8 mouse cellular contexts compared by ENCODE assay signal in genomic region chr11:68502902-68503629, GRCm38 (mm10). TPM values are rescaled to one million over a fixed set of nuclear protein-coding genes. Genes with fewer than 3 reads are reported as not detected.
DNase-seq lines count a peak whose midpoint lies in the region; ATAC-seq and TF ChIP-seq lines count a peak whose summit lies in the region.

Gene Pik3r6 (plus strand): TSS chr11:68503019.

- TF ChIP-seq RAD21 in MEL (IDR thresholded peaks at IDR 0.05; ENCODE audit: low read depth, low read length): no peak

- peak within 1 kb of the TSS; percentile 21 for H3K4me2 ChIP-seq in embryonic facial prominence, embryonic 13.5 days
- peak within 1 kb of the TSS; percentile 47 for H3K4me2 ChIP-seq in lung, postnatal 0 days (replicated peaks; ENCODE audit: low read depth, low read length)

- DNase-seq in MEL (ENCODE audit: low read depth, low spot score): peak; percentile 41
- DNase-seq in kidney, adult 2 months: peak; percentile 66
- peak; percentile 67 for DNase-seq in lung, postnatal 0 days (ENCODE audit: low spot score)
- DNase-seq in urinary bladder, postnatal 25 days (ENCODE audit: low spot score): no peak
- no peak for DNase-seq in embryo, embryonic 11 days
- no peak for DNase-seq in gastrocnemius, adult 8-10 months (ENCODE audit: low spot score in 2 of 2)
- no peak for DNase-seq in thymus, adult 18-20 months

- no peak for TF ChIP-seq CTCF in MEL (IDR thresholded peaks at IDR 0.05 in 2 of 3, conservative IDR thresholded peaks at IDR 0.05 in 1 of 3; ENCODE audit: control insufficient read depth in 1 of 3, insufficient read depth in 1 of 3, low read depth in 2 of 3, low read length in 3 of 3, poor library complexity in 1 of 3, severe bottlenecking in 1 of 3)
- TF ChIP-seq CTCF in kidney, adult 2 months (conservative IDR thresholded peaks at IDR 0.05; ENCODE audit: insufficient read depth, insufficient read length, low read depth, low read length): no peak
- no peak for TF ChIP-seq CTCF in lung, postnatal 0 days (IDR thresholded peaks at IDR 0.05)

- no peaks in the 10 kb centered on the region for H3K27me3 ChIP-seq in MEL (ENCODE audit: control insufficient read depth in 1 of 2, insufficient read depth in 2 of 2, low read length in 2 of 2)
- no peaks in the 10 kb centered on the region for H3K27me3 ChIP-seq in embryonic facial prominence, embryonic 13.5 days
- H3K27me3 ChIP-seq in kidney, adult 2 months (replicated peaks; ENCODE audit: control insufficient read depth, insufficient read depth, low read length): no peaks in the 10 kb centered on the region
- H3K27me3 ChIP-seq in lung, postnatal 0 days (replicated peaks; ENCODE audit: insufficient read depth, low read length): no peaks in the 10 kb centered on the region

- H3K4me3 ChIP-seq in MEL (ENCODE audit: control insufficient read depth in 1 of 2, insufficient read depth in 1 of 2, low read depth in 2 of 2, low read length in 2 of 2): no peak within 1 kb of the TSS
- no peak within 1 kb of the TSS for H3K4me3 ChIP-seq in embryonic facial prominence, embryonic 13.5 days
- H3K4me3 ChIP-seq in kidney, adult 2 months (ENCODE audit: insufficient read depth, low read depth, low read length): peak within 1 kb of the TSS; percentile 55
- peak within 1 kb of the TSS; percentile 26; the same call in 1 of the 2 replicates for H3K4me3 ChIP-seq in lung, postnatal 0 days (ENCODE audit: low read depth, low read length)

- H3K9ac ChIP-seq in MEL (ENCODE audit: control insufficient read depth, low read depth, low read length, poor library complexity, severe bottlenecking): no peak within 1 kb of the TSS
- H3K9ac ChIP-seq in embryonic facial prominence, embryonic 13.5 days: no peak within 1 kb of the TSS
- H3K9ac ChIP-seq in lung, postnatal 0 days (replicated peaks; ENCODE audit: low read depth): no peak within 1 kb of the TSS

- ATAC-seq in embryonic facial prominence, embryonic 13.5 days (ENCODE audit: insufficient number of reproducible peaks, insufficient read depth, low FRiP score, low TSS enrichment, low read depth): no peak
- peak; percentile 70 for ATAC-seq in lung, postnatal 0 days

- H3K79me2 ChIP-seq in MEL (ENCODE audit: control insufficient read depth, insufficient read depth, low read length, poor library complexity): no peaks in the 10 kb centered on the region

- peaks cover 0 to 25% of the 10 kb centered on the region in 2 experiments; a peak in 2 of 4 replicates for H3K36me3 ChIP-seq in MEL (ENCODE audit: control insufficient read depth in 1 of 2, insufficient read depth in 2 of 2, low read length in 2 of 2)
- H3K36me3 ChIP-seq in embryonic facial prominence, embryonic 13.5 days: no peaks in the 10 kb centered on the region
- no peaks in the 10 kb centered on the region for H3K36me3 ChIP-seq in kidney, adult 2 months (ENCODE audit: control insufficient read depth, insufficient read depth, low read length)
- no peaks in the 10 kb centered on the region for H3K36me3 ChIP-seq in lung, postnatal 0 days (ENCODE audit: insufficient read depth, low read length)

- TF ChIP-seq EP300 in MEL (IDR thresholded peaks at IDR 0.05; ENCODE audit: low read depth in 1 of 2, low read length in 2 of 2): no peak
- no peak for TF ChIP-seq EP300 in lung, postnatal 0 days (IDR thresholded peaks at IDR 0.05)

- peaks cover 28 to 39% of the 10 kb centered on the region in 2 experiments for H3K4me1 ChIP-seq in MEL (ENCODE audit: control insufficient read depth in 1 of 2, insufficient read depth in 2 of 2, low read length in 2 of 2)
- peaks cover 5% of the 10 kb centered on the region; the same call in 1 of the 2 replicates for H3K4me1 ChIP-seq in embryonic facial prominence, embryonic 13.5 days
- no peaks in the 10 kb centered on the region for H3K4me1 ChIP-seq in kidney, adult 2 months (ENCODE audit: control insufficient read depth, insufficient read depth, low read length)
- H3K4me1 ChIP-seq in lung, postnatal 0 days (ENCODE audit: insufficient read depth, low read depth, low read length): peaks cover 3% of the 10 kb centered on the region; the same call in 1 of the 2 replicates

- peak within 1 kb of the TSS; percentile 1; the same call in 1 of the 2 replicates for H3K27ac ChIP-seq in MEL (ENCODE audit: control insufficient read depth, low read depth, low read length)
- H3K27ac ChIP-seq in embryonic facial prominence, embryonic 13.5 days: no peak within 1 kb of the TSS
- H3K27ac ChIP-seq in kidney, adult 2 months (ENCODE audit: insufficient read depth, low read depth, low read length): no peak within 1 kb of the TSS
- H3K27ac ChIP-seq in lung, postnatal 0 days (ENCODE audit: low read length): 0 out of 2 replicates have a peak within 1 kb of the TSS, but pooled peaks have one; percentile 14

- no peak for TF ChIP-seq POLR2A in MEL (IDR thresholded peaks at IDR 0.05; ENCODE audit: control insufficient read depth in 1 of 2, insufficient read depth in 1 of 2, low read depth in 1 of 2, low read length in 2 of 2, poor library complexity in 1 of 2)
- no peak for TF ChIP-seq POLR2A in kidney, adult 2 months (IDR thresholded peaks at IDR 0.05; ENCODE audit: low read depth, low read length)

- H3K9me3 ChIP-seq in MEL (replicated peaks; ENCODE audit: insufficient read depth, low read length): no peaks in the 10 kb centered on the region
- H3K9me3 ChIP-seq in embryonic facial prominence, embryonic 13.5 days: no peaks in the 10 kb centered on the region
- no peaks in the 10 kb centered on the region for H3K9me3 ChIP-seq in lung, postnatal 0 days (ENCODE audit: low read length)

- WGBS in embryonic facial prominence, embryonic 13.5 days: 87% methylated on average over 8 of the region's 8 CpGs
- 77% methylated on average over 8 of the region's 8 CpGs for WGBS in kidney, adult 2 months
- 80% methylated on average over 8 of the region's 8 CpGs for WGBS in lung, postnatal 0 days

TF ChIP-seq in MEL, 35 proteins besides CTCF, POLR2A, EP300 and RAD21:
- TF ChIP-seq TAL1 (IDR thresholded peaks at IDR 0.05; ENCODE audit: low read length) (no peak), ZNF384 (IDR thresholded peaks at IDR 0.05; ENCODE audit: low read depth, low read length) (peak; percentile 94), ZKSCAN1 (IDR thresholded peaks at IDR 0.05; ENCODE audit: low read depth, low read length) (0 out of 2 replicates have a peak, but pooled peaks have one; percentile 38)

RNA-seq across cellular contexts. Expression of gene Pik3r6, which starts in this region (rescaled TPM):
- total RNA-seq in MEL (2012; rRNA removed): 0.36 and 0.42 TPM in 2 replicates
- polyA plus RNA-seq in MEL (2012; ENCODE audit: insufficient read depth in 1 of 2, insufficient read length in 2 of 2, low read depth in 1 of 2, low replicate concordance in 2 of 2, missing spikeins in 1 of 2): 1 to 10 TPM in 1 of 2 experiments, not detected in 1; 1.5 TPM
- 1.6 and 2.2 TPM in 2 replicates for polyA plus RNA-seq in embryonic facial prominence, embryonic 13.5 days (2015; fragmentation: Nextera tagmentation; extraction: Ambion mirVana)
- 3.8 and 4.3 TPM in 2 replicates for polyA plus RNA-seq in kidney, adult 2 months (2012; rRNA removed)
- polyA plus RNA-seq in lung, postnatal 0 days (2015; fragmentation: Nextera tagmentation; extraction: Ambion mirVana): 6.2 and 6.8 TPM in 2 replicates
- 1 to 10 TPM in 1 of 4 experiments, under 1 TPM in 3; 0.58 to 1.2 (median 0.74) TPM for total RNA-seq in gastrocnemius, adult 8-10 months (2022)

Comparison
In these comparisons a context has a peak if more than half of its experiments do, and no peak if none do; other contexts are left out.
1. DNase-seq: peak in MEL (single experiment), kidney, adult 2 months (single experiment) and lung, postnatal 0 days (single experiment); none in urinary bladder, postnatal 25 days (single experiment), embryo, embryonic 11 days (single experiment), gastrocnemius, adult 8-10 months (0 of 2) and thymus, adult 18-20 months (0 of 2).
2. H3K27ac ChIP-seq: peak in MEL (single experiment) and lung, postnatal 0 days (single experiment); none in embryonic facial prominence, embryonic 13.5 days (single experiment) and kidney, adult 2 months (single experiment).
3. H3K4me3 ChIP-seq: peak in kidney, adult 2 months (single experiment) and lung, postnatal 0 days (single experiment); none in MEL (0 of 2) and embryonic facial prominence, embryonic 13.5 days (single experiment).